Mouse (Mus musculus): ENCODE results near the gene C130073F10Rik.
A peak's percentile ranks its signal among the peaks of the same experiment; 100 is the strongest.
"Not testable (repeated sequence)": the region's sequence is repeated elsewhere in the genome, so short reads cannot be mapped to it uniquely, and the experiment has no call there.

The C130073F10Rik gene

DNA sequence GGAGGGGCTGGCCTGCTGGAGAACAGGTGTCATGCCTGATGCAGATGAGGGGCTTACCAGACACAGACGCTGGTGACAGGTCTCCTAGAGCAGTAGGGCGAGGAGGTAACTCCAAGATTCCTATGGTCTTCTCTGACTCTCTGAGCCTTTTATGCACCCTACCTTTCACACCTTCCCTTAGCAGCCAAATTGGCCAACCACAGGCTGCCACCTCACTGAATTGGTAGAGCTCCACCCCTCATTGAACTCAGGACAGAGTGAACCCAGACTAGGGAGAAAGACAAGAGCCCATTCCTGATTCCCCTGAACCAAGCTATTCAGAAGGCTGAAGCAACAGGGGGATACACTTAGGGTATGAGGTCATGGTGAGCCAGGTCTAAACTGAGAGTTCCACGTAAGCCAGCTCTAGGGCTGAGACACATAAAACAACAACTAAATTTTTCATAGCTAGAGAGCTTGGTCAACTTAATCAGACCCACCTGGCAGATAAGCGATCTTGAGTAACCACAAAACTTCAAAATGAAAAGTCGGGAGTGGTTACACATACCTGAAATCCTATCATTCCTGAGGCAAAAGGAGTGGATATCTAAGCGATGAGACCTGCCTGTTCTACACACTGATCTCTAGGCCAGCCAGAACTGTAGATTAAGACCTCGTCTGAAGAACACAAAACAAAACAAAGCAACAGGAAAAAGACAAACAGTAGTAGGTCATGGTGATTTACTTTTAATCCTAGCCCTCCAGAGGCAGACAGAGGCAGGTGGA is at the start of gene C130073F10Rik:
C130073F10Rik (minus strand) TSS at position 134 of the 765 bp plus-strand sequence.
- no peak for DNase-seq (ENCODE audit: extremely low spot score, low read depth, low spot score)

DNA sequence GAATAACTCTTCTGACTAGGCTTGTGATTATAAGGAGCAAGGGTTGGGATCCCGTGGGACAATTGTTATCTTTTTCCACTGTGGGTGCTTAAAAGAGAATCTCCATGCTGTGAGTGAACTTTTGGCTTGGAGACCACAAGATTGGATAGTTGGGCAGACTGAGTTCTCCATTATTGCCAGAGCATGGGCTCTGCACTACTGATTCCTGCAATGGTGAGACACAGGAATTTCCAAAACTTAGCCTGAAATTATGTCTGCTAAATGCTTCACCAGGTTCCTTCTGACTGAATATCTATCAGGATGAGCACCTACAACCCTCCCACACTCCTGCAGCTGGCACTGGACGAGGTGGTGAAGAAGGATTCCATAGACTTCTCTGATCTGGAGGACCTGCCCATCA is 46.5 kb upstream of the C130073F10Rik start, which contains the start of gene Gm12794:
Gm12794 (plus strand) TSS at position 301 of the 400 bp plus-strand sequence.
- DNase-seq (ENCODE audit: extremely low spot score, low read depth, low spot score), result not testable (repeated sequence)

DNA sequence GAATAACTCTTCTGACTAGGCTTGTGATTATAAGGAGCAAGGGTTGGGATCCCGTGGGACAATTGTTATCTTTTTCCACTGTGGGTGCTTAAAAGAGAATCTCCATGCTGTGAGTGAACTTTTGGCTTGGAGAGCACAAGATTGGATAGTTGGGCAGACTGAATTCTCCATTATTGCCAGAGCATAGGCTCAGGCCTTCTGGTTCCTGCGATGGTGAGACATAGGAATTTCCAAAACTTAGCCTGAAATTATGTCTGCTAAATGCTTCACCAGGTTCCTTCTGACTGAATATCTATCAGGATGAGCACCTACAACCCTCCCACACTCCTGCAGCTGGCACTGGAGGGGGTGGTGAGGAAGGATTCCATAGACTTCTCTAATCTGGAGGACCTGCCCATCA is 15.2 kb upstream of the C130073F10Rik start, which contains the start of gene Gm12800:
Gm12800 (plus strand) TSS at position 301 of the 400 bp plus-strand sequence.
- DNase-seq (ENCODE audit: extremely low spot score, low read depth, low spot score), result not testable (repeated sequence)

GRCm38 (mm10) chr4:101889377-101889776 is 4.2 kb downstream of the C130073F10Rik start:
- no peak for DNase-seq (ENCODE audit: extremely low spot score, low read depth, low spot score)

DNA sequence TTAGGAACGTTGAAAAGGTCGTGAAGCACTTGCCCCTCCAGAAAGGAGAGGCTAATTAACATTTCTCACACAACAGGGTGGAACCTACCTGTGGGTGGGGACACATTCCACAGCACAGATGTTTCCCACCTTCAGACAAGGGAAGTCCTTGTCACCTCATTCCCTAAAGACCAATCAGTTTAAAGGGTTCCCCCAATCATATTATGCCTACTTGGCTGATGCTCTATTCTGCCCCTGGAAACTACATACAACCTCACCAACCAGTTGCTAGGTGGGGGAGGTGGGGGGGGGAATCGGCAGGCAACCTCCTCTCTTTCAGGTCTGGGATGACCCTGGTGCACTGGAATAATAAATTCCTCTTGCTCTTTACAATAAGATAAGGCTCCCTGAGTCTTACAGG is 9.9 kb downstream of the C130073F10Rik start:
- no peak for DNase-seq (ENCODE audit: extremely low spot score, low read depth, low spot score)

- not testable (repeated sequence) for DNase-seq (ENCODE audit: extremely low spot score, low read depth, low spot score)
These were observed 17.9 kb downstream of the C130073F10Rik start for GRCm38 (mm10) chr4:101875687-101876086.

- DNase-seq (ENCODE audit: extremely low spot score, low read depth, low spot score), result not testable (repeated sequence)
These were observed 21.6 kb downstream of the C130073F10Rik start for GRCm38 (mm10) chr4:101872031-101872430.

GRCm38 (mm10) chr4:101862289-101862688 is 31.3 kb downstream of the C130073F10Rik start:
- DNase-seq (ENCODE audit: extremely low spot score, low read depth, low spot score), result no peak

DNA sequence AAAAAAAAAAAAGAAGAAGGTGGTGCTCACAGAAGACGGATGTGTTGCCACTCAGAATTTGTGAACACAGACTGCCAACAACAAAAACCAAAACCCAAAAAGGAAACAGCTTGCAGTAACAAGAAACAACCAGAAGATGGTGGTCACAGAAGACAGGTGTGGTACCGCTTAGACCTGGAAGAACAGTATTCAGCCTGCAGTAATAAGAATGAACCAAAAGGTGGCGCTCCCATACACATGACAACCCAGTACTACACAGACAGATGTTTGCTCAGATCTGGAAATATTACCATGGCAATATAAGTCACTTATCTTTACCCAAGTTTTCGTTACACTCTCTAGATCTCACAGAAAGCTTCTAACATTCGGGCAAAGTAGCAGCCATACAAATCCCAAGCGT is 32.7 kb downstream of the C130073F10Rik start:
- DNase-seq (ENCODE audit: extremely low spot score, low read depth, low spot score), result peak; percentile 20

GRCm38 (mm10) chr4:101850908-101851307 is 42.7 kb downstream of the C130073F10Rik start:
- no peak for DNase-seq (ENCODE audit: extremely low spot score, low read depth, low spot score)

DNA sequence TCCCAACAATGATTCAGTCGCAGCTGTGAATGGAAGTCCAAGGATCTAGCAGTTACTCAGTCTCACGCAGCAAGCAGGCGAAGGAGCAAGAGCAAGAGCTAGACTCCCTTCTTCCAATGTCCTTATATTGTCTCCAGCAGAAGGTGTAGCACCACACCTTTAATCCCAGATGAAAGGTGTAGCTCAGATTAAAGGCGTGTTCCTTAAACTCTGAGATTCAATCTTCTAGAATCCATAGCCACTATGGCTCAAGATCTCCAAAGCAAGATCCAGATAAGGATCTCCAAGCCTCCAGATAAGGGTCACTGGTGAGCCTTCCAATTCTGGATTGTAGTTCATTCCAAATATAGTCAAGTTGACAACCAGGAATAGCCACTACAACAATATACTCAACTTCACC is 49.7 kb downstream of the C130073F10Rik start, which contains the start of gene B020004J07Rik:
B020004J07Rik (minus strand) TSS at position 101 of the 400 bp plus-strand sequence.
- DNase-seq (ENCODE audit: extremely low spot score, low read depth, low spot score), result not testable (repeated sequence)

Measured in hindlimb bud, embryonic 11.5 days (tissue).